Mouse (Mus musculus) T-helper 2 cell (primary cell): ENCODE data around the gene Gm3371.
"Not testable (repeated sequence)": the region's sequence is repeated elsewhere in the genome, so short reads cannot be mapped to it uniquely, and the experiment has no call there.

ENCODE experiments used
- in situ Hi-C: fragments of 300-600 bp; cut with MboI, MseI; formaldehyde crosslinking; loops from one replicate; pipeline ENCODE4 v1.15.1; 2025; ENCODE audit warnings: high pct_unique_total_duplicates

Gm3371 gene

DNA sequence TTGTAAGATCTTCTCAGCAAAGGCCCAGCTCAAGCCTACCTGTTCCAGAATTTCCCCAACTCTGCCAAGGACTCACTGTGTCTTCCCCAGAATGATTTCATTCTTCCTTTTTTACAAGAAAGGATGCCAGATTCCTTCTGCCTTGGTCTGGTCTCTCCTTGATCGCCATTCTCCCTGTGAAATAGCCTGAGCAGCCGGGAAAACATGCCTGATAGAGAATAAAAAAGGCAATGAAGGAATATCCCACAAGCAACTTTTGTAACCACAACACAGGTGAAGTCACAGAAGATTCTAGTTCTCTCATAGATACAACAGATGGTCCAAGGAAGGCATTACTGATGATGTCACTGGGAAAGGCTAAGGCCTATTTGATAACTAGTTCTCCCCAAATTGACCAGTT, at the start of gene Gm3371:
TSS of gene Gm3371 (minus strand) at position 101 of the 400 bp plus-strand sequence.
- in situ Hi-C loops = not testable (repeated sequence)

- in situ Hi-C loops = loop anchor here (25.0 kb wide), 1 partner anchor 1021 kb away; the partner anchor contains the start of gene Gm8138
These were observed 22.8 kb upstream of the Gm3371 start, which contains the start of gene Gm8232 for GRCm38 (mm10) chr14:44433335-44433734. Gene Gm8232 (plus strand): TSS chr14:44433635.

DNA sequence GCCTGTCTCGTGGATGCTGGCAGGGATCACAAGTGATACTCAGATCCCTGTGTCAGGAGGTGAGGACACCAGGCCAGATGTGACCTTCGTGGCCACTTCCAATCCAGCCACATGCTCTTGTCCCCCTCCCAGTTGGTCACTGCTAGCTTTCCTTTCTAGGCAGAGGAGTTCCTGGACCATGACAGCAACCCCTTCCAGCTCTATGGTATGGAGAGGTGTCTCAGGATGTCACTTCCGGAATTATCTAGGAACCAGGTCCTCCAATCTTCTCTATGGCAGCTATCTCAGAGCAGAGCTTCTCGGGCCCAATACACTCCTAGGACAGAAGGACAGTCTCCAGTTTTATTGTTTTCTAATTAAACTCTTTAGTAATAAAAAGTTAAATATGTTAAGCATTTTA, 26.3 kb downstream of the Gm3371 start:
- in situ Hi-C loops = loop anchor here (5.0 kb wide), 1 partner anchor 77 kb away; no protein-coding TSS in a partner anchor

DNA sequence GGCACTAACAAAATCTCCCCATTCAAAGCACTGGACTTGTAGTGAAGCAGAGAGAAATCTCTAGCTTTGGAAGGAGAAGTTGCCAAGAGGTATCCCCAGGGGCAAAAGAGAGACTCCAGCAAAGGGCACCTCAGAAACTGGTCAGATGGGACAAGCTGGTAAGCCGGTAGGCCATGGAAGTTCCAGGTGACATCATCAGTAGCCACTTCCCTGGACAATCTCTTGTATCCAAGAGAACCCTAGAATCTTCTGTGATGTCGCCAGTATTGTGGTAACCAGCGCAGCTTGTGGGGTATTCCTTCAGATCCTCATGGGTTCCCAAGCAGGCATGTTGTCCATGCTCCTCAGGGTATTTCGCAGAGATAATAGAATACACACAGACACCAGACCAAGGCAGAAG, 45.4 kb downstream of the Gm3371 start, which contains the start of gene Gm8229:
TSS of gene Gm8229 (plus strand) at position 301 of the 400 bp plus-strand sequence.
- in situ Hi-C loops = not testable (repeated sequence)

DNA sequence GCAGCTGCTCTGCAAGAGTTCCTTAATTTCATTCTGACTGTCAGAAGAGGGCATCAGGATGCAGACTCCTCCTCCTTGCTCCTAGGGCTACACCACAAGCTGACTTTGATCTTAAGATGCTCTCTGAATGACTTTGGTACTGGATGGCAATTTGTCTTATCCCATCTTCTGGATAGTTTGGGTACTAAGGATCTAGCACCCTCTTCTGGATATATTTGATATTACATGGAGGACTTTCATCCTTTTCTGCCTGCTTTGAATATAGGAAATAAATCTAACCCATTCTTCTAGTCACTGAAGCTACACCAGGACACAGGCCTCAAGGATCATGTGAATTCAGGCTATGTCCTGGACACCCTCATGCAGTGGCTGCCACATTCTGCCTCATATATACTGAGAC, 48.2 kb downstream of the Gm3371 start:
- in situ Hi-C loops = not testable (repeated sequence)

- in situ Hi-C loops = not testable (repeated sequence)
These were observed 49.1 kb downstream of the Gm3371 start for GRCm38 (mm10) chr14:44361416-44361815.
